Mouse (Mus musculus) brain, embryonic 14.5 days (tissue): ENCODE results near the gene Det1.

ENCODE experiments used
- CTCF ChIP-seq: fragments of 200-500 bp; IDR thresholded peaks from 2 replicates; pipeline ENCODE4 v1.5.1; 2012; ENCODE audit warnings: inconsistent platforms, mild to moderate bottlenecking, moderate library complexity, borderline replicate concordance; ENCODE audit not compliant: insufficient read depth, insufficient read length; ENCODE audit errors: extremely low read depth
- POLR2A ChIP-seq: fragments of 200-500 bp; IDR thresholded peaks from 2 replicates; pipeline ENCODE4 v1.6.1; 2012; ENCODE audit warnings: mild to moderate bottlenecking, inconsistent platforms, borderline replicate concordance; ENCODE audit not compliant: poor library complexity, insufficient read depth, insufficient read length, severe bottlenecking; ENCODE audit errors: extremely low read depth

DNA sequence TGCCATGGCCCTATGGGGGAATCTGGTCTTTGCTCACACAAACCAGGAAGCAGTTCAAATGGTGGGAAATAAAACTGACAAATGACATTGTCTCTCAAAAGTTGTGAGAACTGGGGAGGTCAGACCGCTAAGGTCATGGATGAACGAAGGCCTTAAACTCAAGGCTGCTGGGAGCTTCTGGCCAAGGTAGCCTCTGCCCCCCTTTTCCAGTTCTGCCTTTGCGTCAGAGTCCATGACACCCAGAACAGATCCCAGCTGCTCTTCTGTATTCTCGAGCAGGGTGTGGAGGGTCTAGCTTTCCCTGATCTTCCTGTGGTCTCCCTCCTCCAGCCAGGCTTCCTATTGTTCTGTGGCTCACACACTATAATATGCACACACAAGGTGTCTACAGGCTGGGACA lies 39.9 kb downstream of the Det1 start:
- TF ChIP-seq CTCF (no peak), POLR2A (no peak)
